Mouse (Mus musculus) liver, postnatal 0 days (tissue): ENCODE data around the gene Wnt3a. TPM values are rescaled to one million over a fixed set of nuclear protein-coding genes. Genes with fewer than 3 reads are reported as not detected.
"Not testable (repeated sequence)": the region's sequence is repeated elsewhere in the genome, so short reads cannot be mapped to it uniquely, and the experiment has no call there.

ENCODE experiments used
- ATAC-seq: fragments of 200-750 bp; cut with Nextera tagmentation; 2 replicates; pipeline ENCODE4 v1.8.0; 2017; ENCODE audit warnings: mild to moderate bottlenecking, moderate library complexity
- DNase-seq: peaks from one replicate; pipeline ENCODE4 v3.0.0-alpha.2; 2016
- H3K27ac ChIP-seq: fragments of 300-500 bp; sonication (generic); 2 replicates; pipeline ENCODE4 v1.5.1; 2014; ENCODE audit warnings: antibody characterized with exemption, moderate library complexity, mild to moderate bottlenecking, low read depth
- H3K27me3 ChIP-seq: fragments of 300-500 bp; sonication (generic); 2 replicates; pipeline ENCODE4 v1.6.1; 2014; ENCODE audit warnings: low read length, control low read depth, mixed read lengths; ENCODE audit not compliant: insufficient read depth
- H3K36me3 ChIP-seq: fragments of 300-500 bp; sonication (generic); replicated peaks from 2 replicates; pipeline ENCODE4 v1.6.1; 2014; ENCODE audit warnings: mild to moderate bottlenecking, control low read depth, low read length, moderate library complexity, mixed read lengths; ENCODE audit not compliant: insufficient read depth
- H3K4me1 ChIP-seq: fragments of 300-500 bp; sonication (generic); 2 replicates; pipeline ENCODE4 v1.6.1; 2014; ENCODE audit warnings: antibody characterized with exemption, mild to moderate bottlenecking, control low read depth; ENCODE audit not compliant: insufficient read depth
- H3K4me2 ChIP-seq: fragments of 300-500 bp; sonication (generic); 2 replicates; pipeline ENCODE4 v1.6.1; 2014; ENCODE audit warnings: low read depth, mild to moderate bottlenecking, low read length, moderate library complexity, mixed read lengths
- H3K4me3 ChIP-seq: fragments of 300-500 bp; sonication (generic); 2 replicates; pipeline ENCODE4 v1.5.1; 2014; ENCODE audit warnings: low read depth, low read length
- H3K9ac ChIP-seq: fragments of 300-500 bp; sonication (generic); replicated peaks from 2 replicates; pipeline ENCODE4 v1.6.1; 2014; ENCODE audit warnings: mild to moderate bottlenecking, moderate library complexity
- H3K9me3 ChIP-seq: fragments of 300-500 bp; sonication (generic); 2 replicates; pipeline ENCODE4 v1.6.1; 2016; ENCODE audit warnings: mild to moderate bottlenecking, control low read depth, low read length, mixed read lengths
- CTCF ChIP-seq: sonication (generic); IDR thresholded peaks from 2 replicates; pipeline ENCODE4 v1.5.1; 2016; ENCODE audit warnings: antibody characterized with exemption, low read depth
- EP300 ChIP-seq: IDR thresholded peaks from 2 replicates; pipeline ENCODE4 v1.6.1; 2016; ENCODE audit warnings: antibody characterized with exemption, low read depth, mild to moderate bottlenecking
- WGBS: fragments of 180-500 bp; shearing (Covaris S2); extraction: QIAGEN DNeasy Blood & Tissue Kit; methylation state at CpG from one replicate; pipeline ENCODE4 v1.1.7; 2014; ENCODE audit not compliant: insufficient replicate concordance; 5-methylcytosine and 5-hydroxymethylcytosine counted together
- polyA plus RNA-seq: library from polyadenylated mRNA; unstranded; fragments of >200 nt; fragmentation: Nextera tagmentation; extraction: Ambion mirVana; gene quantifications from 2 replicates; pipeline ENCODE4 v1.2.1, GENCODE M21; 2015

Wnt3a gene
- polyA plus RNA-seq, 1 experiment from 2014 or later, result not detected

- TF ChIP-seq CTCF (no peak), EP300 (no peak)
- peak within 1 kb of the TSS; percentile 80 for H3K4me2 ChIP-seq
- DNase-seq (no peak), ATAC-seq (peak; percentile 70)
- H3K27me3 ChIP-seq, result peaks cover 77% of the 10 kb centered on the region
- peak within 1 kb of the TSS; percentile 55 for H3K4me3 ChIP-seq
- H3K9ac ChIP-seq, result no peak within 1 kb of the TSS; the same call in 1 of the 2 replicates
- WGBS, result under 1% methylated on average over 71 of the region's 128 CpGs
- H3K27ac ChIP-seq, result no peak within 1 kb of the TSS
- H3K36me3 ChIP-seq, result no peaks in the 10 kb centered on the region
- peaks cover 6% of the 10 kb centered on the region; the same call in 1 of the 2 replicates for H3K4me1 ChIP-seq
- H3K9me3 ChIP-seq, result no peaks in the 10 kb centered on the region
These were observed 16.2 kb upstream of the Wnt3a start, which contains the start of gene Wnt9a for GRCm38 (mm10) chr11:59306461-59307421. Gene Wnt9a (plus strand): TSS chr11:59306928.

- Histone ChIP-seq H3K4me1 (peaks cover 6% of the 10 kb centered on the region; the same call in 1 of the 2 replicates), H3K4me3 (peak overlapping the region; percentile 55; the same call in 1 of the 2 replicates), H3K36me3 (no peaks in the 10 kb centered on the region), H3K4me2 (peak overlapping the region; percentile 80; the same call in 1 of the 2 replicates), H3K27ac (no peak overlapping the region), H3K9me3 (no peaks in the 10 kb centered on the region), H3K9ac (no peak overlapping the region), H3K27me3 (peaks cover 78% of the 10 kb centered on the region)
- ATAC-seq (no peak), DNase-seq (no peak)
- WGBS, result 6% methylated on average over 10 of the region's 10 CpGs
- TF ChIP-seq EP300 (no peak), CTCF (no peak)
These were observed 15.3 kb upstream of the Wnt3a start for GRCm38 (mm10) chr11:59305821-59306215.

GRCm38 (mm10) chr11:59305008-59305820 is 14.7 kb upstream of the Wnt3a start:
- Histone ChIP-seq H3K4me3 (no peak overlapping the region), H3K4me1 (peaks cover 6% of the 10 kb centered on the region; the same call in 1 of the 2 replicates), H3K4me2 (no peak overlapping the region), H3K27me3 (peaks cover 77% of the 10 kb centered on the region), H3K36me3 (no peaks in the 10 kb centered on the region), H3K9me3 (no peaks in the 10 kb centered on the region), H3K27ac (no peak overlapping the region), H3K9ac (no peak overlapping the region)
- DNase-seq (no peak), ATAC-seq (no peak)
- WGBS, result 37% methylated on average over 22 of the region's 22 CpGs
- no peak for TF ChIP-seq CTCF
- TF ChIP-seq EP300, result no peak

GRCm38 (mm10) chr11:59302700-59303569 is 12.4 kb upstream of the Wnt3a start:
- Histone ChIP-seq H3K9me3 (no peaks in the 10 kb centered on the region), H3K27ac (no peak overlapping the region), H3K9ac (no peak overlapping the region), H3K36me3 (no peaks in the 10 kb centered on the region), H3K4me3 (no peak overlapping the region), H3K4me2 (no peak overlapping the region), H3K27me3 (peaks cover 69% of the 10 kb centered on the region), H3K4me1 (peaks cover 6% of the 10 kb centered on the region; the same call in 1 of the 2 replicates)
- peak; percentile 77 for DNase-seq
- peak; percentile 83 for TF ChIP-seq CTCF
- TF ChIP-seq EP300, result no peak
- 22% methylated on average over 10 of the region's 10 CpGs for WGBS
- ATAC-seq, result peak; percentile 45

- not testable (repeated sequence) for H3K36me3 ChIP-seq, H3K4me3 ChIP-seq, DNase-seq, H3K9ac ChIP-seq, ATAC-seq, H3K9me3 ChIP-seq, H3K4me1 ChIP-seq, H3K27ac ChIP-seq, H3K4me2 ChIP-seq
- 56% methylated on average over 2 of the region's 2 CpGs for WGBS
- H3K27me3 ChIP-seq, result peaks cover 65% of the 10 kb centered on the region
These were observed 10.5 kb upstream of the Wnt3a start for GRCm38 (mm10) chr11:59301053-59301452.
